Mouse (Mus musculus) CH12.LX (cell line): ENCODE results near the gene Ormdl2. TPM values are rescaled to one million over a fixed set of nuclear protein-coding genes. Genes with fewer than 3 reads are reported as not detected.

ENCODE experiments used
- DNase-seq: peaks from one replicate; pipeline ENCODE4 v3.0.0-alpha.2; 2013; ENCODE audit errors: extremely low read depth
- H3K27ac ChIP-seq: 2 replicates; pipeline ENCODE4 v1.5.1; 2012; ENCODE audit warnings: low read depth, mild to moderate bottlenecking, control low read depth, moderate library complexity; ENCODE audit not compliant: insufficient read depth
- H3K27me3 ChIP-seq: replicated peaks from 2 replicates; pipeline ENCODE3; 2012; ENCODE audit warnings: inconsistent platforms
- H3K36me3 ChIP-seq, 2 experiments: replicated peaks in 1 of 2; 2 replicates each; pipeline versions ENCODE3 to v1.6.1; 2012; ENCODE audit warnings: inconsistent platforms in 1 of 2, low read length in 1 of 2, mild to moderate bottlenecking in 1 of 2, mixed read lengths in 1 of 2, moderate library complexity in 1 of 2; ENCODE audit not compliant: control insufficient read depth in 1 of 2, insufficient read depth in 1 of 2
- H3K4me1 ChIP-seq, 2 experiments: 2 replicates each; pipeline ENCODE4 v1.6.1; 2012; ENCODE audit warnings: inconsistent platforms in 1 of 2, moderate library complexity in 1 of 2; ENCODE audit not compliant: insufficient read depth in 2 of 2, control insufficient read depth in 1 of 2
- H3K4me2 ChIP-seq: 2 replicates; pipeline ENCODE4 v1.6.1; 2012; ENCODE audit warnings: low read depth, mild to moderate bottlenecking, control low read depth; ENCODE audit not compliant: poor library complexity, insufficient read depth, severe bottlenecking
- H3K4me3 ChIP-seq, 3 experiments: fragments of 150-350 bp in 1 of 3; sonication (generic) in 1 of 3; replicated peaks in 1 of 3; 2 replicates each; pipeline versions ENCODE3 to v1.5.1; 2011 to 2012; ENCODE audit warnings: low read depth in 2 of 3, low read length in 2 of 3, mild to moderate bottlenecking in 2 of 3, moderate library complexity in 2 of 3, control low read depth in 1 of 3, improper control_type of control experiment in 1 of 3, inconsistent platforms in 1 of 3, mixed read lengths in 1 of 3; ENCODE audit not compliant: poor library complexity in 1 of 3
- H3K79me2 ChIP-seq: replicated peaks from 2 replicates; pipeline ENCODE4 v1.6.1; 2012; ENCODE audit warnings: mild to moderate bottlenecking, moderate library complexity; ENCODE audit not compliant: control insufficient read depth, poor library complexity, insufficient read depth, severe bottlenecking; ENCODE audit errors: extremely low read depth
- H3K9ac ChIP-seq: 2 replicates; pipeline ENCODE4 v1.6.1; 2012; ENCODE audit warnings: low read depth, mild to moderate bottlenecking, control low read depth, moderate library complexity; ENCODE audit not compliant: insufficient read depth
- H3K9me3 ChIP-seq: replicated peaks from 2 replicates; pipeline ENCODE3; 2012; ENCODE audit warnings: low read length, inconsistent platforms, mixed read lengths
- BHLHE40 ChIP-seq: IDR thresholded peaks from 2 replicates; pipeline ENCODE4 v1.6.1; 2011; ENCODE audit warnings: mild to moderate bottlenecking, low read depth, low read length, improper control_type of control experiment
- CHD2 ChIP-seq: IDR thresholded peaks from 2 replicates; pipeline ENCODE4 v1.6.1; 2011; ENCODE audit warnings: low read length, improper control_type of control experiment
- CTCF ChIP-seq, 2 experiments: IDR thresholded peaks in 1 of 2; conservative IDR thresholded peaks in 1 of 2; 2 replicates each; pipeline ENCODE4 v1.5.1; 2011 to 2012; ENCODE audit warnings: low read depth in 2 of 2, low read length in 2 of 2, improper control_type of control experiment in 1 of 2, inconsistent platforms in 1 of 2, mild to moderate bottlenecking in 1 of 2, moderate library complexity in 1 of 2
- E2F4 ChIP-seq: IDR thresholded peaks from 2 replicates; pipeline ENCODE4 v1.6.1; 2011; ENCODE audit warnings: low read depth, low read length, improper control_type of control experiment; ENCODE audit not compliant: insufficient replicate concordance
- ETS1 ChIP-seq: conservative IDR thresholded peaks from 2 replicates; pipeline ENCODE4 v1.6.1; 2012; ENCODE audit warnings: low read depth, mild to moderate bottlenecking, inconsistent platforms, low read length, improper control_type of control experiment, moderate library complexity
- GABPA ChIP-seq: IDR thresholded peaks from 2 replicates; pipeline ENCODE4 v1.6.1; 2012; ENCODE audit warnings: low read depth, low read length, improper control_type of control experiment, inconsistent platforms; ENCODE audit not compliant: insufficient replicate concordance
- KAT2A ChIP-seq: IDR thresholded peaks from 2 replicates; pipeline ENCODE4 v1.6.1; 2012; ENCODE audit warnings: low read length, improper control_type of control experiment, inconsistent platforms; ENCODE audit not compliant: insufficient replicate concordance
- MAFK ChIP-seq: IDR thresholded peaks from 2 replicates; pipeline ENCODE4 v1.6.1; 2011; ENCODE audit warnings: low read length, improper control_type of control experiment; ENCODE audit not compliant: insufficient replicate concordance
- MAZ ChIP-seq: IDR thresholded peaks from 2 replicates; pipeline ENCODE4 v1.6.1; 2012; ENCODE audit warnings: low read depth, mild to moderate bottlenecking, inconsistent platforms, low read length, improper control_type of control experiment, moderate library complexity
- MEF2A ChIP-seq: IDR thresholded peaks from 2 replicates; pipeline ENCODE4 v1.6.1; 2014; ENCODE audit warnings: low read depth, mild to moderate bottlenecking, inconsistent platforms, low read length, improper control_type of control experiment, borderline replicate concordance
- PAX5 ChIP-seq: IDR thresholded peaks from 2 replicates; pipeline ENCODE4 v1.6.1; 2012; ENCODE audit warnings: low read length, inconsistent platforms, mixed read lengths
- TCF12 ChIP-seq: IDR thresholded peaks from 2 replicates; pipeline ENCODE4 v1.6.1; 2014; ENCODE audit warnings: low read depth, mild to moderate bottlenecking, inconsistent platforms, low read length, improper control_type of control experiment
- UBTF ChIP-seq: IDR thresholded peaks from 2 replicates; pipeline ENCODE4 v1.6.1; 2012; ENCODE audit warnings: low read depth, mild to moderate bottlenecking, inconsistent platforms, low read length, improper control_type of control experiment, moderate library complexity
- USF2 ChIP-seq: conservative IDR thresholded peaks from 2 replicates; pipeline ENCODE4 v1.6.1; 2011; ENCODE audit warnings: low read depth, low read length, improper control_type of control experiment
- ZNF384 ChIP-seq: IDR thresholded peaks from 2 replicates; pipeline ENCODE4 v1.6.1; 2012; ENCODE audit warnings: low read depth, low read length, improper control_type of control experiment, inconsistent platforms
- dilution Hi-C: fragments of 300-500 bp; cut with MboI; formaldehyde crosslinking; loops from 2 replicates; pipeline ENCODE4 v1.14.3; 2020; ENCODE audit warnings: low sequenced_read_pairs; ENCODE audit not compliant: extremely low pct_unique_long_range_greater_than_20kb, extremely low pct_ligation_motif_present
- in situ Hi-C: fragments of 300-500 bp; cut with MboI; formaldehyde crosslinking; loops from 3 replicates; pipeline ENCODE4 v1.14.3; 2019; ENCODE audit warnings: low sequenced_read_pairs, low pct_ligation_motif_present, low pct_unique_long_range_greater_than_20kb, mixed read lengths
- polyA plus RNA-seq: library from polyadenylated mRNA; unstranded; fragments of >175 nt; gene quantifications from 2 replicates; pipeline ENCODE4 v1.2.1, GENCODE M21; 2012; ENCODE audit warnings: low read depth; ENCODE audit not compliant: insufficient read length
- total RNA-seq, 2 experiments: library from RNA; depleted of rRNA; stranded (reverse); fragments of 300-350 nt in 1 of 2; fragments of >200 nt in 1 of 2; gene quantifications; 2 replicates each; pipeline ENCODE4 v1.2.3; 2012 to 2014

Gene Ormdl2
- total and polyA plus RNA-seq, 3 experiments: 56.1 to 116 (median 65.8) TPM

- DNase-seq: no peak
- Histone ChIP-seq H3K9ac (no peak overlapping the region), H3K27ac (no peak overlapping the region), H3K4me2 (no peak overlapping the region), H3K79me2 (no peaks in the 10 kb centered on the region), H3K4me3 (no peak overlapping the region), H3K36me3 (peaks cover 0 to 10% of the 10 kb centered on the region in 2 experiments), H3K9me3 (no peaks in the 10 kb centered on the region), H3K4me1 (peaks cover 8 to 31% of the 10 kb centered on the region in 2 experiments; a peak in 3 of 4 replicates), H3K27me3 (no peaks in the 10 kb centered on the region)
- no peak for TF ChIP-seq MEF2A
- no peak for TF ChIP-seq ZNF384
- no peak for TF ChIP-seq CTCF (conservative IDR thresholded peaks at IDR 0.05 in 1 of 2, IDR thresholded peaks at IDR 0.05 in 1 of 2; ENCODE audit: low read depth in 2 of 2, low read length in 2 of 2)
- TF ChIP-seq E2F4: no peak
- no peak for TF ChIP-seq ETS1
- no peak for TF ChIP-seq UBTF
- in situ Hi-C loops: no loop called here
- dilution Hi-C loops: no loop called here
Measured at GRCm38 (mm10) chr10:128795581-128795980, 25.9 kb downstream of the Ormdl2 start.

DNA sequence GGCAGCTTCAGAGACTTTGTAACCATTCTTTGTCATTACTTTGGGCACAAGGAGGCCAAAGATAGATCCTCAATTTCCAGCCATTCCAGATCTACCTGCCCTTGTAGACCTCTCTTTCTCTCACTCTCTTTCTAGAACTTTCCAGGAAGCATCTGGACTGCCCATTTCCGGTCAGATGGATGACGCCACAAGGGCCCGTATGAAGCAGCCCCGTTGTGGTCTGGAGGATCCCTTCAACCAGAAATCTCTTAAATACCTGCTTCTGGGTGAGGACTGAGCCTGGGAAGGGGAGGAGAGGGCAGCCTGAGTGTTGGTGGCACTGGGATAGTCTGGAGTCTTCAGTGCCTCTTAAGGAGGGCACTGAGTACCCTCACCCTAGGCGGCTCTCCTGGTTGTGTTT lies 27.1 kb downstream of the Ormdl2 start:
- Histone ChIP-seq H3K27me3 (no peaks in the 10 kb centered on the region), H3K4me1 (peaks cover 8 to 31% of the 10 kb centered on the region in 2 experiments; a peak in 3 of 4 replicates), H3K79me2 (no peaks in the 10 kb centered on the region), H3K9me3 (no peaks in the 10 kb centered on the region), H3K4me2 (no peak overlapping the region), H3K9ac (no peak overlapping the region), H3K36me3 (peaks cover 0 to 5% of the 10 kb centered on the region in 2 experiments), H3K27ac (no peak overlapping the region), H3K4me3 (no peak overlapping the region)
- DNase-seq: no peak
- in situ Hi-C loops (no loop called here), dilution Hi-C loops (no loop called here)
- TF ChIP-seq GABPA: no peak
- no peak for TF ChIP-seq PAX5
- no peak for TF ChIP-seq CHD2
- TF ChIP-seq CTCF (conservative IDR thresholded peaks at IDR 0.05 in 1 of 2, IDR thresholded peaks at IDR 0.05 in 1 of 2; ENCODE audit: low read depth in 2 of 2, low read length in 2 of 2): no peak
- no peak for TF ChIP-seq KAT2A
- TF ChIP-seq USF2: no peak
- no peak for TF ChIP-seq BHLHE40
- TF ChIP-seq MAZ: no peak
- TF ChIP-seq TCF12: no peak
- TF ChIP-seq MAFK: no peak
- no peak for TF ChIP-seq E2F4
